Mouse (Mus musculus) ES-Bruce4 (cell line): ENCODE data around the gene Gm11595.

Experiments
- CTCF ChIP-seq: IDR thresholded peaks from one replicate; pipeline ENCODE4 v1.8.1; 2011; ENCODE audit warnings: low read depth, low read length
- EP300 ChIP-seq: IDR thresholded peaks from 2 replicates; pipeline ENCODE4 v1.6.1; 2011; ENCODE audit warnings: low read depth, low read length; ENCODE audit not compliant: insufficient read depth
- POLR2A ChIP-seq: IDR thresholded peaks from one replicate; pipeline ENCODE4 v1.8.1; 2011; ENCODE audit warnings: low read length; ENCODE audit not compliant: insufficient read depth

- TF ChIP-seq CTCF (no peak), POLR2A (no peak), EP300 (no peak)
These were observed 7.9 kb upstream of the Gm11595 start, which contains the start of gene Krtap4-8 for GRCm38 (mm10) chr11:99780604-99781003.
